Mouse (Mus musculus) liver, embryonic 16.5 days (tissue): ENCODE data around the gene Man2a1. TPM values are rescaled to one million over a fixed set of nuclear protein-coding genes. Genes with fewer than 3 reads are reported as not detected.
"Not testable (repeated sequence)": the region's sequence is repeated elsewhere in the genome, so short reads cannot be mapped to it uniquely, and the experiment has no call there.

Experiments
- ATAC-seq: fragments of 200-750 bp; cut with Nextera tagmentation; 2 replicates; pipeline ENCODE4 v1.8.0; 2017; ENCODE audit warnings: low read depth, mild to moderate bottlenecking, moderate number of reproducible peaks, moderate library complexity
- H3K27ac ChIP-seq: fragments of 300-500 bp; sonication (generic); 2 replicates; pipeline ENCODE4 v1.5.1; 2014; ENCODE audit warnings: mild to moderate bottlenecking, low read length
- H3K27me3 ChIP-seq: fragments of 300-500 bp; sonication (generic); 2 replicates; pipeline ENCODE4 v1.6.1; 2014; ENCODE audit warnings: low read depth, low read length, mixed read lengths; ENCODE audit not compliant: control insufficient read depth, insufficient read depth
- H3K36me3 ChIP-seq: fragments of 300-500 bp; sonication (generic); 2 replicates; pipeline ENCODE4 v1.6.1; 2014; ENCODE audit warnings: mild to moderate bottlenecking; ENCODE audit not compliant: control insufficient read depth, insufficient read depth
- H3K4me1 ChIP-seq: fragments of 300-500 bp; sonication (generic); 2 replicates; pipeline ENCODE4 v1.6.1; 2014; ENCODE audit warnings: low read depth, low read length, mixed read lengths; ENCODE audit not compliant: control insufficient read depth
- H3K4me2 ChIP-seq: fragments of 300-500 bp; sonication (generic); 2 replicates; pipeline ENCODE4 v1.6.1; 2014; ENCODE audit warnings: low read depth, low read length, mixed read lengths
- H3K4me3 ChIP-seq: fragments of 300-500 bp; sonication (generic); 2 replicates; pipeline ENCODE4 v1.5.1; 2014; ENCODE audit warnings: low read depth, mild to moderate bottlenecking, low read length
- H3K9ac ChIP-seq: fragments of 300-500 bp; sonication (generic); 2 replicates; pipeline ENCODE4 v1.6.1; 2014; ENCODE audit warnings: low read depth, low read length
- H3K9me3 ChIP-seq: fragments of 300-500 bp; sonication (generic); replicated peaks from 2 replicates; pipeline ENCODE4 v1.6.1; 2016; ENCODE audit warnings: low read length; ENCODE audit not compliant: control insufficient read depth
- WGBS: fragments of 180-500 bp; shearing (Covaris S2); extraction: QIAGEN DNeasy Blood & Tissue Kit; methylation state at CpG from one replicate; pipeline ENCODE4 v1.1.7; 2014; ENCODE audit not compliant: insufficient replicate concordance; 5-methylcytosine and 5-hydroxymethylcytosine counted together
- polyA plus RNA-seq: library from polyadenylated mRNA; unstranded; fragments of >200 nt; fragmentation: Nextera tagmentation; extraction: Ambion mirVana; gene quantifications from 2 replicates; pipeline ENCODE4 v1.2.1, GENCODE M21; 2015

The Man2a1 gene
- polyA plus RNA-seq, 1 experiment from 2014 or later: 6.3 TPM

- no peaks in the 10 kb centered on the region for H3K27me3 ChIP-seq
- H3K4me3 ChIP-seq: no peak overlapping the region
- no peak for ATAC-seq
- no peak overlapping the region for H3K4me2 ChIP-seq
- H3K9me3 ChIP-seq: no peaks in the 10 kb centered on the region
- H3K36me3 ChIP-seq: no peaks in the 10 kb centered on the region
- H3K9ac ChIP-seq: no peak overlapping the region
- WGBS: 58% methylated on average over 5 of the region's 5 CpGs
- H3K27ac ChIP-seq: no peak overlapping the region
- no peaks in the 10 kb centered on the region for H3K4me1 ChIP-seq
Measured at GRCm38 (mm10) chr17:64755191-64755590, 154.7 kb downstream of the Man2a1 start.

DNA sequence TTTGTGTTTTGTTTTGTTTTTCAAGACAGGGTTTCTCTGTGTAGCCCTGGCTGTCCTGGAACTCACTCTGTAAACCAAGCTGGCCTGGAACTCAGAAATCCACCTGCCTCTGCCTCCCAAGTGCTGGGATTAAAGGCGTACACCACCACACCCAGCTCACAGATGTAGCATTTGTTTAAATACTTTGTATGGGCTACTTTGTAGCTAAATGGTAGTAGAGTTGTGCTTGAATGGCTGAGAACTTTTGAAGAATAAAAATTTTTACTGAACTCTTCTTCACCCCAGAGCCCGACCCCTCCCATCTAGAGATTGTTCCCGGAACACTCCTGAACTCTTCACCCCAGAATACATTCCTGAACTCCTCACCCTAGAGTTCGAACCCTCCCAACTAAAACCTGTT, 162.1 kb downstream of the Man2a1 start:
- 52% methylated on average over 4 of the region's 4 CpGs for WGBS
- H3K4me2 ChIP-seq, H3K4me1 ChIP-seq, H3K4me3 ChIP-seq, H3K9ac ChIP-seq, H3K27me3 ChIP-seq, H3K36me3 ChIP-seq, H3K27ac ChIP-seq, ATAC-seq, H3K9me3 ChIP-seq: not testable (repeated sequence)

GRCm38 (mm10) chr17:64763491-64763890, 163.0 kb downstream of the Man2a1 start:
- Histone ChIP-seq H3K27me3 (no peaks in the 10 kb centered on the region), H3K27ac (no peak overlapping the region), H3K4me2 (no peak overlapping the region), H3K9me3 (no peaks in the 10 kb centered on the region), H3K4me3 (no peak overlapping the region), H3K4me1 (no peaks in the 10 kb centered on the region), H3K36me3 (no peaks in the 10 kb centered on the region), H3K9ac (no peak overlapping the region)
- 83% methylated on average over 4 of the region's 4 CpGs for WGBS
- ATAC-seq: no peak

GRCm38 (mm10) chr17:64764175-64765122, 163.9 kb downstream of the Man2a1 start:
- H3K4me3 ChIP-seq: no peak overlapping the region
- no peaks in the 10 kb centered on the region for H3K9me3 ChIP-seq
- no peak for ATAC-seq
- WGBS: 71% methylated on average over 11 of the region's 11 CpGs
- H3K4me1 ChIP-seq: no peaks in the 10 kb centered on the region
- H3K36me3 ChIP-seq: no peaks in the 10 kb centered on the region
- no peak overlapping the region for H3K27ac ChIP-seq
- H3K4me2 ChIP-seq: no peak overlapping the region
- H3K27me3 ChIP-seq: no peaks in the 10 kb centered on the region
- no peak overlapping the region for H3K9ac ChIP-seq

DNA sequence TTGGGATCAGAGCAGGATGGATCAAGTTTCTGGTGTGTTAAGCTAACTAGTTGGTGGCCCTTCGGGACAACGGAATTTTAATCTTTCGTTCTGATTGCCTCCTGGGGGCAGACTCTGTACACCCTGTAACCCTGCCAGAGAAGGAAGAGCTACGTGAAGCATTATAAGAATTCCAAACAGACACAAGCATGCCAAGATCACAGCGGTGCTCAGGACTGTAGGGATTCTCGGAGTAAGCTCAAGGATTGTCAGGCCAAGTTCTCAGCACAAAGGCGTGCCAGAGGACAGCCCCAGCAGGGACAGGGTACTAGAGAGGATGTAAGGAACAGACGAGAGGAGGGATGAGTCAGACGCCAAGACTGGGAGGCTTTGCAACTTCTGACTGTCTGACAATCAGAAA, 164.8 kb downstream of the Man2a1 start:
- H3K4me3 ChIP-seq: no peak overlapping the region
- no peak overlapping the region for H3K9ac ChIP-seq
- no peak for ATAC-seq
- H3K4me1 ChIP-seq: no peaks in the 10 kb centered on the region
- no peaks in the 10 kb centered on the region for H3K27me3 ChIP-seq
- WGBS: 52% methylated on average over 9 of the region's 9 CpGs
- H3K9me3 ChIP-seq: no peaks in the 10 kb centered on the region
- no peak overlapping the region for H3K27ac ChIP-seq
- no peaks in the 10 kb centered on the region for H3K36me3 ChIP-seq
- H3K4me2 ChIP-seq: no peak overlapping the region

DNA sequence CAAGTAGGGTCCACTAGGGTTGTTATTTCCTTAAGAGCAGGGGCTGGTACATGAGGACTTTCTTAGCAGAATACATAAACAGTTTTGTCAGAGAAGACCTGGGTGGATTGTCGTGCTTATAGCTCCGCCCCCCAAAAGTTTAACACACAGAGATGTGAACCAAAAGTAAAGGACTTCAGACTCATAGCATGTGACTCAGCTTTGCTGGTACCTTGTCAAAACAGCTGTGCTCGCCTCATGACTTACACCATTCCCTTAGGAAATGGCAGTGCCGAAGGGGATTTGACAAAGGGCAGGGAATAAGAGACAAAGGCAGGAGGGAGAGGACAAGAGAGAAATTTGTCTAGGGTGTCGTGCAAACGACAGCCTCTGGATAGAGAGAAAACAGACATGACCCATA, 166.0 kb downstream of the Man2a1 start:
- no peak for ATAC-seq
- H3K27ac ChIP-seq: no peak overlapping the region
- 53% methylated on average over 6 of the region's 6 CpGs for WGBS

GRCm38 (mm10) chr17:64770277-64770676, 169.7 kb downstream of the Man2a1 start:
- Histone ChIP-seq H3K4me3 (no peak overlapping the region), H3K9ac (no peak overlapping the region), H3K27me3 (no peaks in the 10 kb centered on the region), H3K9me3 (no peaks in the 10 kb centered on the region), H3K36me3 (no peaks in the 10 kb centered on the region), H3K4me1 (no peaks in the 10 kb centered on the region), H3K27ac (no peak overlapping the region), H3K4me2 (no peak overlapping the region)
- no peak for ATAC-seq
- WGBS: 38% methylated on average over 1 of the region's 1 CpGs

More for the DNA sequence above, 166.0 kb downstream of the Man2a1 start:
- no peaks in the 10 kb centered on the region for H3K9me3 ChIP-seq
- no peaks in the 10 kb centered on the region for H3K27me3 ChIP-seq
- H3K4me1 ChIP-seq: no peaks in the 10 kb centered on the region
- H3K4me3 ChIP-seq: no peak overlapping the region
- no peak overlapping the region for H3K9ac ChIP-seq
- no peaks in the 10 kb centered on the region for H3K36me3 ChIP-seq
- no peak overlapping the region for H3K4me2 ChIP-seq

DNA sequence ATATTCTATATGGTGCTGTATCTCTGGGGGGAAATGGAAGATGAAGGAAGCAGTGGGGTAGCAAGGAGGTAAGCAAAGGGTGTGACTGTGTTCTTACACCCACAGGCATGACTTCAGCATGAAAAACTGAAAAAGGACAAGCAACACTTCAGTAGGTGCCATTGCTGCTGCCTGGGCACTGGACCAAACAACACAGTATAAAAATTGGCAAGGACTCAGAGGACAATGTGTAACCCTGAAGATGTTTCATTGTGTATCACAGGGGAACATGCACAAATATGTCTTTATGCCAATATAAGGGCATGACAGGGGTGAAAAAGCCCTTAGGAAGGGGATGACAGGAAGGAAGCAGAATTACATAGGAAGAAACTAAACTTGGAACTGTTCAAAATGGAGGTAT, 172.1 kb downstream of the Man2a1 start:
- Histone ChIP-seq H3K36me3 (no peaks in the 10 kb centered on the region), H3K27ac (no peak overlapping the region), H3K27me3 (no peaks in the 10 kb centered on the region), H3K4me3 (no peak overlapping the region), H3K4me2 (no peak overlapping the region), H3K4me1 (no peaks in the 10 kb centered on the region), H3K9ac (no peak overlapping the region), H3K9me3 (no peaks in the 10 kb centered on the region)
- no peak for ATAC-seq

GRCm38 (mm10) chr17:64774218-64774617, 173.7 kb downstream of the Man2a1 start:
- Histone ChIP-seq H3K4me2 (no peak overlapping the region), H3K36me3 (no peaks in the 10 kb centered on the region), H3K9me3 (no peaks in the 10 kb centered on the region), H3K27ac (no peak overlapping the region), H3K4me1 (no peaks in the 10 kb centered on the region), H3K9ac (no peak overlapping the region), H3K4me3 (no peak overlapping the region), H3K27me3 (no peaks in the 10 kb centered on the region)
- no peak for ATAC-seq
- WGBS: 65% methylated on average over 5 of the region's 5 CpGs
